Mouse (Mus musculus): Measurements from ENCODE around the gene Rab6a.

DNA sequence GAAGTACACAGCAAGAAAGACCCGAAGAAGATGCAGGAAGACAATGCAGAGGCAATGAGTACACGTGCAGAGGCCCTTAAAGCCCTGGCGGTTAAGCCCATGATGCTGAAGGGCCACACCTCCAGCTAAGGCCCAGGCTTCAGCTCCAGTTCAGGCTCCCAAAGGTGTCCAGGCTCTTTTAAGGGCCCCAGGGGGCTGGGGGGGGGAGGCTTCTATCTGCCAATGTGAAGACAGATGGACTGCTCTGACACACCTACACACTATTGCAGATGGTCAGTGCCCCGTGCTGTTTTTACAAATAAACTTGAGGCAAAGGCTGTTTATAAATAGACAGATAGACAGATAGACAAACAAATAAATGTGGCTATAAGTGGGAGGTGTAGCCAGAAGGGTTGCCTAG is 35.1 kb upstream of the Rab6a start:
- TF ChIP-seq SMC3 (IDR thresholded peaks at IDR 0.05; ENCODE audit: low read depth, low read length): no peak
- no peak for TF ChIP-seq TAL1 (IDR thresholded peaks at IDR 0.05; ENCODE audit: low read length)

All from MEL (cell line).